Mouse (Mus musculus) lung, postnatal 0 days (tissue): ENCODE measurements around the gene Irf2bpl.

Experiments
- CTCF ChIP-seq: IDR thresholded peaks from 2 replicates; pipeline ENCODE4 v1.5.1; 2016; ENCODE audit warnings: antibody characterized with exemption, mild to moderate bottlenecking
- EP300 ChIP-seq: IDR thresholded peaks from 2 replicates; pipeline ENCODE4 v1.6.1; 2016; ENCODE audit warnings: antibody characterized with exemption, mild to moderate bottlenecking, control low read depth

GRCm38 (mm10) chr12:86835899-86836298 is 48.7 kb downstream of the Irf2bpl start:
- TF ChIP-seq CTCF = no peak
- no peak for TF ChIP-seq EP300
